Mouse (Mus musculus): ENCODE measurements at regions not wholly inside any gene's neighbourhood (a gene's known extent, or its start where the extent isn't known, plus 50 kb on each side); places are given as distances from the start of the nearest gene placed in this dataset.

GRCm38 (mm10) chr9:14199116-14199515 is 75.8 kb upstream of the Sesn3 start:
- ATAC-seq (replicated peaks), result no peak
- no peaks in the 10 kb centered on the region for H3K9me3 ChIP-seq

GRCm38 (mm10) chr9:14199983-14200700 is 74.7 kb upstream of the Sesn3 start:
- Histone ChIP-seq H3K27me3 (no peaks in the 10 kb centered on the region), H3K27ac (replicated peaks) (no peak overlapping the region), H3K9ac (replicated peaks) (no peak overlapping the region), H3K9me3 (no peaks in the 10 kb centered on the region), H3K36me3 (no peaks in the 10 kb centered on the region), H3K4me1 (no peaks in the 10 kb centered on the region), H3K4me3 (no peak overlapping the region), H3K4me2 (replicated peaks) (no peak overlapping the region)
- WGBS, result 68% methylated on average over 9 of the region's 9 CpGs
- no peak for ATAC-seq (replicated peaks)

More at GRCm38 (mm10) chr9:14199116-14199515, 75.8 kb upstream of the Sesn3 start:
- Histone ChIP-seq H3K4me3 (no peak overlapping the region), H3K4me1 (no peaks in the 10 kb centered on the region), H3K27me3 (no peaks in the 10 kb centered on the region), H3K36me3 (no peaks in the 10 kb centered on the region), H3K9ac (replicated peaks) (no peak overlapping the region), H3K27ac (replicated peaks) (no peak overlapping the region), H3K4me2 (replicated peaks) (no peak overlapping the region)
- 82% methylated on average over 3 of the region's 3 CpGs for WGBS

GRCm38 (mm10) chr9:14200852-14201251 is 74.0 kb upstream of the Sesn3 start:
- H3K4me1 ChIP-seq, result no peaks in the 10 kb centered on the region
- H3K27me3 ChIP-seq, result no peaks in the 10 kb centered on the region
- H3K4me3 ChIP-seq, result no peak overlapping the region
- WGBS, result 89% methylated on average over 4 of the region's 4 CpGs
- no peak overlapping the region for H3K4me2 ChIP-seq (replicated peaks)
- ATAC-seq (replicated peaks), result no peak
- no peak overlapping the region for H3K9ac ChIP-seq (replicated peaks)
- H3K9me3 ChIP-seq, result no peaks in the 10 kb centered on the region
- H3K27ac ChIP-seq (replicated peaks), result no peak overlapping the region
- H3K36me3 ChIP-seq, result no peaks in the 10 kb centered on the region

GRCm38 (mm10) chr9:14202551-14203306 is 72.1 kb upstream of the Sesn3 start:
- no peaks in the 10 kb centered on the region for H3K4me1 ChIP-seq
- no peak overlapping the region for H3K4me3 ChIP-seq
- H3K27ac ChIP-seq (replicated peaks), result no peak overlapping the region
- H3K9ac ChIP-seq (replicated peaks), result no peak overlapping the region
- no peaks in the 10 kb centered on the region for H3K9me3 ChIP-seq
- H3K4me2 ChIP-seq (replicated peaks), result no peak overlapping the region
- WGBS, result 71% methylated on average over 10 of the region's 10 CpGs
- no peak for ATAC-seq (replicated peaks)
- no peaks in the 10 kb centered on the region for H3K27me3 ChIP-seq
- no peaks in the 10 kb centered on the region for H3K36me3 ChIP-seq

- H3K4me3 ChIP-seq, result no peak overlapping the region
- 64% methylated on average over 2 of the region's 2 CpGs for WGBS
- H3K36me3 ChIP-seq, result no peaks in the 10 kb centered on the region
- H3K4me2 ChIP-seq (replicated peaks), result no peak overlapping the region
- H3K9me3 ChIP-seq, result no peaks in the 10 kb centered on the region
- no peaks in the 10 kb centered on the region for H3K27me3 ChIP-seq
- no peak overlapping the region for H3K27ac ChIP-seq (replicated peaks)
- H3K4me1 ChIP-seq, result no peaks in the 10 kb centered on the region
- H3K9ac ChIP-seq (replicated peaks), result no peak overlapping the region
- ATAC-seq (replicated peaks), result no peak
These were observed 71.6 kb upstream of the Sesn3 start for GRCm38 (mm10) chr9:14203307-14203695.

GRCm38 (mm10) chr9:14203768-14204416 is 71.0 kb upstream of the Sesn3 start:
- Histone ChIP-seq H3K36me3 (no peaks in the 10 kb centered on the region), H3K27ac (replicated peaks) (no peak overlapping the region), H3K4me1 (no peaks in the 10 kb centered on the region), H3K4me2 (replicated peaks) (no peak overlapping the region), H3K9me3 (no peaks in the 10 kb centered on the region), H3K4me3 (no peak overlapping the region), H3K27me3 (no peaks in the 10 kb centered on the region), H3K9ac (replicated peaks) (no peak overlapping the region)
- 87% methylated on average over 11 of the region's 11 CpGs for WGBS
- no peak for ATAC-seq (replicated peaks)

- no peaks in the 10 kb centered on the region for H3K4me1 ChIP-seq
- WGBS, result 90% methylated on average over 1 of the region's 1 CpGs
- no peaks in the 10 kb centered on the region for H3K9me3 ChIP-seq
- H3K4me2 ChIP-seq (replicated peaks), result no peak overlapping the region
- H3K27me3 ChIP-seq, result no peaks in the 10 kb centered on the region
- no peak overlapping the region for H3K27ac ChIP-seq (replicated peaks)
- H3K4me3 ChIP-seq, result no peak overlapping the region
- ATAC-seq (replicated peaks), result no peak
- no peak overlapping the region for H3K9ac ChIP-seq (replicated peaks)
- no peaks in the 10 kb centered on the region for H3K36me3 ChIP-seq
These were observed 70.0 kb upstream of the Sesn3 start for GRCm38 (mm10) chr9:14204817-14205216.

- no peak overlapping the region for H3K4me3 ChIP-seq
- no peak overlapping the region for H3K9ac ChIP-seq (replicated peaks)
- no peaks in the 10 kb centered on the region for H3K27me3 ChIP-seq
- H3K9me3 ChIP-seq, result no peaks in the 10 kb centered on the region
- H3K36me3 ChIP-seq, result no peaks in the 10 kb centered on the region
- no peak overlapping the region for H3K4me2 ChIP-seq (replicated peaks)
- WGBS, result 88% methylated on average over 16 of the region's 16 CpGs
- H3K4me1 ChIP-seq, result no peaks in the 10 kb centered on the region
- no peak for ATAC-seq (replicated peaks)
- H3K27ac ChIP-seq (replicated peaks), result no peak overlapping the region
These were observed 67.9 kb upstream of the Sesn3 start for GRCm38 (mm10) chr9:14206838-14207560.

- Histone ChIP-seq H3K4me1 (no peaks in the 10 kb centered on the region), H3K27me3 (no peaks in the 10 kb centered on the region), H3K36me3 (no peaks in the 10 kb centered on the region), H3K9ac (replicated peaks) (no peak overlapping the region), H3K27ac (replicated peaks) (no peak overlapping the region), H3K9me3 (no peaks in the 10 kb centered on the region), H3K4me2 (replicated peaks) (no peak overlapping the region), H3K4me3 (no peak overlapping the region)
- WGBS, result 86% methylated on average over 3 of the region's 3 CpGs
- ATAC-seq (replicated peaks), result no peak
These were observed 67.3 kb upstream of the Sesn3 start for GRCm38 (mm10) chr9:14207561-14207936.

- Histone ChIP-seq H3K9ac (replicated peaks) (no peak overlapping the region), H3K4me3 (no peak overlapping the region), H3K9me3 (no peaks in the 10 kb centered on the region), H3K27me3 (no peaks in the 10 kb centered on the region), H3K36me3 (no peaks in the 10 kb centered on the region), H3K27ac (replicated peaks) (no peak overlapping the region), H3K4me2 (replicated peaks) (no peak overlapping the region), H3K4me1 (no peaks in the 10 kb centered on the region)
- ATAC-seq (replicated peaks), result no peak
- WGBS, result 91% methylated on average over 2 of the region's 2 CpGs
These were observed 61.6 kb upstream of the Sesn3 start for GRCm38 (mm10) chr9:14213283-14213682.

- Histone ChIP-seq H3K4me1 (no peaks in the 10 kb centered on the region), H3K9ac (replicated peaks) (no peak overlapping the region), H3K9me3 (no peaks in the 10 kb centered on the region), H3K4me2 (replicated peaks) (no peak overlapping the region), H3K4me3 (no peak overlapping the region), H3K27me3 (no peaks in the 10 kb centered on the region), H3K36me3 (no peaks in the 10 kb centered on the region), H3K27ac (replicated peaks) (no peak overlapping the region)
- ATAC-seq (replicated peaks), result no peak
- 61% methylated on average over 5 of the region's 5 CpGs for WGBS
These were observed 59.6 kb upstream of the Sesn3 start for GRCm38 (mm10) chr9:14215171-14215782.

GRCm38 (mm10) chr9:14215961-14216360 is 58.9 kb upstream of the Sesn3 start:
- Histone ChIP-seq H3K9ac (replicated peaks) (no peak overlapping the region), H3K9me3 (no peaks in the 10 kb centered on the region), H3K4me2 (replicated peaks) (no peak overlapping the region), H3K27ac (replicated peaks) (no peak overlapping the region), H3K4me3 (no peak overlapping the region), H3K27me3 (no peaks in the 10 kb centered on the region), H3K4me1 (no peaks in the 10 kb centered on the region), H3K36me3 (no peaks in the 10 kb centered on the region)
- 66% methylated on average over 5 of the region's 5 CpGs for WGBS
- no peak for ATAC-seq (replicated peaks)
